10 mouse cellular contexts compared by ENCODE assay signal in the genomic region with DNA sequence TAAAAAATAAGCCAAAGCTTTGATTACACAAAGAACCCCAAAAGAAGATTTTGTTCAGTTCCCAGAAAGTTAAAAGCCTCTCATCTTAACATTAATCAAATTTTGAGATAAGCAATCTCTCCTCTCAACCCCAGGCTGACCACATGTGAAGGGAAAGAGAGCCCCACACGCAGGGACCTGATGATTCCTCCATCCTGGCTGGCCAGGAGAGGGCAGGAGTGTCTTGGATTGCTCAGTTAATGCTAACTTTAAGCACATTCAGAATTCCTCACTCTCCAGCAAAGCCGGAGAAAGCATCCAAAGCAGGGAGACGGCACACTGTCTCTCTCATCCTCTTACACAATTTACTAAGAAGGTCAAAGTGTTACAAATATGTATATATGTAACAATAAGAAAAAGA. TPM values are rescaled to one million over a fixed set of nuclear protein-coding genes. Genes with fewer than 3 reads are reported as not detected.
DNase-seq lines count a peak whose midpoint lies in the region; ATAC-seq lines count a peak whose summit lies in the region.
"Had no signal": no experiment of that assay in that cellular context is flagged by ENCODE, and none has a peak within 500 bp of the region (broad histone marks: within the 10 kb centered on the region; RNA-seq: fewer than 3 reads in every experiment).

No protein-coding gene starts in this region.

- no peak overlapping the region for H3K4me3 ChIP-seq in liver, embryonic 11.5 days (ENCODE audit: low read depth, low read length)
- no peak overlapping the region for H3K4me3 ChIP-seq in intestine, embryonic 16.5 days (ENCODE audit: low read length)

- H3K4me1 ChIP-seq in liver, embryonic 11.5 days (replicated peaks; ENCODE audit: control insufficient read depth, insufficient read depth, low read length): no peaks in the 10 kb centered on the region
- no peaks in the 10 kb centered on the region for H3K4me1 ChIP-seq in intestine, embryonic 16.5 days (ENCODE audit: control insufficient read depth, insufficient read depth, low read length)

- DNase-seq in liver: peak; percentile 23
- no peak for DNase-seq in liver, embryonic 11.5 days (ENCODE audit: low spot score)
- DNase-seq in R1 (ENCODE audit: low read depth, low spot score): peak; percentile 29
- DNase-seq in cerebellum, adult 9-10 months: peak; percentile 17
- peak; percentile 46 for DNase-seq in lung, postnatal 14 days
- no peak for DNase-seq in spleen, postnatal 4 days (ENCODE audit: low spot score in 2 of 2)

- H3K9ac ChIP-seq in liver, embryonic 11.5 days (ENCODE audit: low read depth, low read length): no peak overlapping the region
- no peak overlapping the region for H3K9ac ChIP-seq in intestine, embryonic 16.5 days (ENCODE audit: low read depth, low read length)

- 26% methylated on average over 3 of the region's 3 CpGs for WGBS in liver, embryonic 11.5 days
- 6% methylated on average over 3 of the region's 3 CpGs for WGBS in intestine, embryonic 16.5 days

- no peaks in the 10 kb centered on the region for H3K9me3 ChIP-seq in liver, embryonic 11.5 days (ENCODE audit: control insufficient read depth, low read length)
- no peaks in the 10 kb centered on the region for H3K9me3 ChIP-seq in intestine, embryonic 16.5 days (ENCODE audit: control insufficient read depth, low read length)

- H3K36me3 ChIP-seq in liver, embryonic 11.5 days (ENCODE audit: control insufficient read depth, insufficient read depth, low read length): no peaks in the 10 kb centered on the region
- no peaks in the 10 kb centered on the region for H3K36me3 ChIP-seq in intestine, embryonic 16.5 days (ENCODE audit: control insufficient read depth, insufficient read depth, low read length)

- no peaks in the 10 kb centered on the region for H3K27me3 ChIP-seq in liver, embryonic 11.5 days (replicated peaks; ENCODE audit: control insufficient read depth, insufficient read depth, low read length)
- H3K27me3 ChIP-seq in intestine, embryonic 16.5 days (replicated peaks; ENCODE audit: control insufficient read depth, insufficient read depth, low read length): no peaks in the 10 kb centered on the region

- H3K4me2 ChIP-seq in liver, embryonic 11.5 days: no peak overlapping the region
- H3K4me2 ChIP-seq in intestine, embryonic 16.5 days (ENCODE audit: low read depth, low read length): no peak overlapping the region

- ATAC-seq in liver, embryonic 11.5 days (replicated peaks; ENCODE audit: low FRiP score): no peak
- peak; percentile 36; the same call in 1 of the 2 replicates for ATAC-seq in intestine, embryonic 16.5 days
- ATAC-seq in megakaryocyte progenitor cell, adult 5-6 weeks (replicated peaks; ENCODE audit: poor library complexity): no peak

- H3K27ac ChIP-seq in liver, embryonic 11.5 days (ENCODE audit: low read depth, low read length): no peak overlapping the region
- H3K27ac ChIP-seq in intestine, embryonic 16.5 days (ENCODE audit: low read length): no peak overlapping the region

RNA-seq across cellular contexts. Expression of a gene that starts 26.7 kb away (rescaled TPM):
- not detected in 2 replicates for polyA plus RNA-seq in liver, embryonic 11.5 days (2014; fragmentation: Nextera tagmentation; extraction: Ambion mirVana)
- not detected in 2 replicates for polyA plus RNA-seq in intestine, embryonic 16.5 days (2015; fragmentation: Nextera tagmentation; extraction: Ambion mirVana)
- total RNA-seq in megakaryocyte progenitor cell, adult 5-6 weeks (2015): not detected in 2 replicates
- not detected in 2 replicates for total RNA-seq in megakaryocyte progenitor cell, adult 5-6 weeks (2017)
- polyA plus RNA-seq: frontal cortex, adult 2 months; liver, embryonic 16.5 days had no signal

RNA-seq across cellular contexts. Expression of a gene that starts 52.2 kb away (rescaled TPM):
- polyA plus RNA-seq in liver, embryonic 11.5 days (2014; fragmentation: Nextera tagmentation; extraction: Ambion mirVana): 20.5 and 24.1 TPM in 2 replicates
- 30.8 and 34.0 TPM in 2 replicates for polyA plus RNA-seq in intestine, embryonic 16.5 days (2015; fragmentation: Nextera tagmentation; extraction: Ambion mirVana)
- total RNA-seq in megakaryocyte progenitor cell, adult 5-6 weeks (2015): 6.2 and 9.2 TPM in 2 replicates
- 10.0 and 16.9 TPM in 2 replicates for total RNA-seq in megakaryocyte progenitor cell, adult 5-6 weeks (2017)

Comparison
In these comparisons a context has a peak if more than half of its experiments do, and no peak if none do; other contexts are left out.
1. DNase-seq: peak in liver (single experiment), R1 (single experiment), cerebellum, adult 9-10 months (single experiment) and lung, postnatal 14 days (single experiment); none in liver, embryonic 11.5 days (single experiment) and spleen, postnatal 4 days (0 of 2).